Mouse (Mus musculus) left cerebral cortex, adult 2 months (tissue): ENCODE measurements at regions not wholly inside any gene's neighbourhood (a gene's known extent, or its start where the extent isn't known, plus 50 kb on each side); places are given as distances from the start of the nearest gene placed in this dataset.

Experiments
- DNase-seq, 2 experiments: peaks; one replicate each; pipeline ENCODE4 v3.0.0; 2021 to 2022; ENCODE audit warnings: low spot score in 2 of 2, mixed read lengths in 1 of 2; ENCODE audit errors: extremely low spot score in 1 of 2
- H3K27ac ChIP-seq: fragments of 200-600 bp; 2 replicates; pipeline ENCODE4 v1.8.1; 2022
- H3K4me3 ChIP-seq: fragments of 200-600 bp; 2 replicates; pipeline ENCODE4 v1.8.1; 2022
- CTCF ChIP-seq: fragments of 200-600 bp; IDR thresholded peaks from 2 replicates; pipeline ENCODE4 v1.8.1; 2022; ENCODE audit warnings: antibody characterized with exemption, mild to moderate bottlenecking, moderate library complexity
- intact Hi-C: fragments of 180-260 bp; cut with DNase I; formaldehyde crosslinking; loops from one replicate; pipeline ENCODE4 v1.15.1; 2025

DNA sequence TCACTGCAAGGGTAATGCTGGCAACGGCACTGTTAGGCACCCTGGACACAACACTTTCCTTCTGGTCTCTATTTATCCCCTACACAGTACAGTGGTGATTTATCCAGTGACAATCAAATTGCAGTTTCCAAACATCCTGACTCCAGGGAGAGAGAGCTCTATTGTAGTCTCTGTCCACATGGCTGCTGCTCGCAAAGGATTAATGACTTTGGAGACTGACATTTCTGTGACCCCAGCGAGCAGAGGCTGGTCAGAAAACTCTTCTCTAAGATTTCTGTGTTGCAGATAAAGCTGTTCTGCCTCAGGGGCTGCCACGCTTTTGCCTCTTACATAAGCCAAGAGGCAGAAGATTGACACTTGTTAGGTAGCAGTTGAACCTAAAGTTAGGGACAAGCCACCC, 83.6 kb upstream of the Nck2 start:
- intact Hi-C loops = no loop called here
- DNase-seq = no peak
- Histone ChIP-seq H3K4me3 (no peak overlapping the region), H3K27ac (no peak overlapping the region)
- no peak for TF ChIP-seq CTCF

DNA sequence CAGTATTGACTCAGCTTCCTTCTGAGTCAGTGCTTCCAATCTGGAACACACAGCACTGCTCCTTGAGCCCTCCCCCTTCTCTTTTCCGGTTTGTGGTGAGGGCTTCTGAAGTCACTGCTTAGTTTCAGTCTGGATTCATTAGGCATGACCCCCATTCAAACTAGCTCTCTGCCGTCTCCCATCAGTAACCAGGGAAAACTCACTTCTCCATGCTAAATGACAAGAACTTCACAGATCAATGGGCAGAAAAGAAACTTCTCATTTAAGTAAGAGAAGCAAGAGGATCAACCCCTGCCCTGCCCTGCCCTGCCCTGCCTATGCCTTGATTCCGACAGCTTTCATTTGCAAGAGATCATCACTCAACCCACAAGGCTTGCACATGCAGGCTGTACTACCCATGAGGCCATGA, 82.9 kb upstream of the Nck2 start:
- H3K27ac ChIP-seq = no peak overlapping the region
- H3K4me3 ChIP-seq = no peak overlapping the region
- intact Hi-C loops = no loop called here
- DNase-seq = no peak
- TF ChIP-seq CTCF = no peak

DNA sequence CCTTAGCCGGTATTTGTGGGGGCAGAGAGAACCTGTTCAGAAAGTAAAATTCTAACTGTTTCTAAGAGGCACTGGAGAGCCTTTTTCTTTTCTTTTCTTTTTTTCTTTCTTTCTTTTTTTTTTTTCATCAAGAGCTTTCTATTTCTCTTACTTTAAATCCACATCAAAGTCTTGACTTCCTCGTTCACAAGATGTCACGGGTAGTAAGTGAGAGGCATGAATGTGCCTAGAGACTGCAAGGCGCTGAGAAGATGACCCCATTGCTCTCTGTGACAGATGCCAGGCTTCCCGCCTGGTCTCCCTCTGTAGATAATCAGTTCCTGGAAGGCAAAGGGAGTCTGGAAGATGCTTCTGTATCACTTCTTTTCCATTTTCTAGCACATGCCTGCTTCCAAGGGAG, 82.2 kb upstream of the Nck2 start:
- H3K27ac ChIP-seq = no peak overlapping the region
- intact Hi-C loops = no loop called here
- no peak for TF ChIP-seq CTCF
- no peak overlapping the region for H3K4me3 ChIP-seq
- no peak for DNase-seq

DNA sequence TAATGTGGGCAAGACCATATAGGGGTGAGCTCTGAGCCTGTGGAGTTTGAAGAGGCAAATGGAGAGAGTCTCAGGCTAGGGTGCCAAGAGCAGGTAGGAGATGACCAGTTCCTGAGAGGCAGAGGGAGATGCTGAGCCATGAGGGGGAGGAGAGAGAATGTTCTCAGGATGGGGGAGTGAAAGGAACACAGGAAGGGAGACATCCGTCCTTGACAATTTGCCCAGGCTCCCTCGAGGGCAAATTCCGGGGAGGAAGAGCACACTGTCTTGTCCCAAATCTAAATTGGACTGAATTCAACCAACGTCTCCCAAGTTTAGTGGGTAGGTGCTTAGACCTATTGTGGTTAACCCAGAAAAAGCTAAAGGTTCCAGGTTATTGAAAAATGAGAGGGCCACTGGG, 81.2 kb upstream of the Nck2 start:
- Histone ChIP-seq H3K27ac (no peak overlapping the region), H3K4me3 (no peak overlapping the region)
- TF ChIP-seq CTCF = no peak
- intact Hi-C loops = no loop called here
- no peak for DNase-seq

DNA sequence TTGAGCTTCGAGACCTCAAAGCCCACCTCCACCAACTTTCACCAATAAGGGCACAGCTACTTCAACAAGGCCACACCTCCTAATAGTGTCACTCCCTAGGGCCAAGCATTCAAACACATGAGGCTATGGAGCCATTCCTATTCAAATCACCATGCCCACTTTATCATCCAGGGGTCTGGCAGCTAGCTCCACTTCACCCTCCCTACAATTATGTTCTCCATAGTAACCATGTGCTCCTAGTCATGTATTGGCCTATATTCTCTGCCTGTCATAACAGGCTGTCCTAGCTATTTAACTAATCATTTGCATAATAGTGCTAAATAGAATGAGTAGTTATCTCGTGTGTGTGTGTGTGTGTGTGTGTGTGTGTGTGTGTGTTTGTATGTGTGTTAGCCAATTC, 77.9 kb upstream of the Nck2 start:
- TF ChIP-seq CTCF = no peak
- intact Hi-C loops = no loop called here
- no peak for DNase-seq
- Histone ChIP-seq H3K27ac (no peak overlapping the region), H3K4me3 (no peak overlapping the region)

DNA sequence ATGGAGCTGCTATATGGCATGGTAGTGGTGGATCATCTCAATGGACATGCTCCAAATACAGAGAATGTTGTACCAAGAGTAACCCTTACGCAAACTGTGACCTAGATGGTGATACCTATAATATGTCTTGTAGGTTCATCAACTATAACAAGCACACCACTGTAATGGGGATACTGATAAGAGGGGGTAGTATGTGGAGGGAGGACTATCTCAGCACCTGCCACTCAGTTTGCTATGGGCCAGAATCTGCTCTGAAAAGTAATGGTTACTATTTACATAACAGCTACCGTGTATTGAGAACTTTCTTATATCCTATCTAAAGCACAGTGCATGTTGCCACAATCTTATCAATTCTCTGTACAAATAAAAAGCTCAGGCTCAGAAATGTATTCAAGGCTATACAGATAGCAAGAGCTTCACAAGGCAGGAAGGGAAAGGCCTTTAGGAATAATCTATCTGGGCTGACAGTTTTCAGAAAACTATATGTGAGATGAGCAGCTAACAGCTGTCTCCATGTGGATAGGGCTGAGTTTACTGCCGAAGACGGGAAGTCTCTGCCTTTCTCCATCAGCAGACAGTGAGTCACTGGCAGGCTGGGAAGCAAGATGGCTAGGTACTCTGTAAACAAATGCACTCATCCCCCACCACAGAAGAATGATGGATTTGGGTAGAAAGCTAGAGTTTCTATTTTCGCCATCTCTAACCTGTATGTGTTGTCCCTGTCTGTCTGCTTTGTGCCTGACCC, 77.1 kb upstream of the Nck2 start:
- H3K4me3 ChIP-seq = no peak overlapping the region
- no peak for DNase-seq
- no peak for TF ChIP-seq CTCF
- no peak overlapping the region for H3K27ac ChIP-seq
- intact Hi-C loops = no loop called here

DNA sequence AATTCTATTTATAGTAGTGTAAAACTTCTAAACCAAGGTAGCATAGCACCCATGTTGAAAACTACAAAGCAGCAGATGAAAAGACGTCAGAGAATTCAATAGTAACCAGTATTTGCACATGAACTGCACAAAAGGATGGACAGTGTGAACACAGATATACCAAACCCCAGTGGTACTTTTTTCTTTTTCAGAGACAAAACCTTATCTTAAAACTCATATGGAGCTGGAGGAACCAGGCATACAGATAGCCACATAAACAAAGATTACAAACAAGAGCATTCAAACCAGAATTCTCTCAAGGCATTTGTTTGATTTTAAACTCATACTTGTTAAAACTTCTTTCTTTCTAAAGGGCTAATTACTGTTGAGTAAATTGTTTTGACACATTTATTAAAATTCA, 72.5 kb upstream of the Nck2 start:
- TF ChIP-seq CTCF = no peak
- intact Hi-C loops = no loop called here
- no peak for DNase-seq
- Histone ChIP-seq H3K27ac (no peak overlapping the region), H3K4me3 (no peak overlapping the region)

DNA sequence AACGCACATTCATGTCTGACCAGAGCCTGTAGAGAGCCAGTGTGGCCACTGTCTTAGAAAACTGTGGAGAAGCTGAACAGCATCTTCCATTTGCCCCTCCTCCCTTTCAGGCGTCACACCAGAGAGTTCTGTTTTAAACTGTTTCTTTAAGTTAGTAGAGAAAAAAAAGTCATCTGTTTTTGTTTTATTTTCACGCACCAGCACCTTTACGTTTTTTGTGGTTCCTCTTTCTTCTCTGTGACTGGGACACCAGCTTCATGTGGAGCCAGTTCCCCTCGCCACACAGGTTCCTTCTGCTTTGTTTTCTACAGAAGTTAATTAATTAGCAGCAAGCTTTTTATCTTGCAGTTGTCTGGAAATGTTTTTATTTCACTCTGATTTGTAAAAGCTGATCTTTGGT, 69.4 kb upstream of the Nck2 start:
- intact Hi-C loops = no loop called here
- H3K4me3 ChIP-seq = no peak overlapping the region
- H3K27ac ChIP-seq = no peak overlapping the region

DNA sequence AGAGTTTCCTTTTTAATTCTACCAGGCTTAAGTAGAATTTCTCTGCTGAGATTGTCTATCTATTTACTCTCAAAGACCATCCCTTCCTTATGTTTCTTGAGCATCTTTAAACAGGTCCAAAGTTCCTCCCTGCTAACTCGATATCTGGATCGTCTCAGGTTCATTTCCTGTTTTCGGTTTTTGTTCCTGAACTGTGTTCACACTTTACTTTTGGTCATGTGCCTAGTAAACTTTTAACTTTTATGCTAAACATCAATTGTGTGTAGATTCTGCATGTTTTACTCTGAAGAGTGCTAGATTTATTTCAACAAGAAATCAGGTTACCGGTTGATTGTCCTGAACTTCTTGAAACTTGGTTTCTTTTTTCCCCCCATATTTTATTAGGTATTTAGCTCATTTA, 68.5 kb upstream of the Nck2 start:
- no peak for DNase-seq
- TF ChIP-seq CTCF = no peak
- Histone ChIP-seq H3K27ac (no peak overlapping the region), H3K4me3 (no peak overlapping the region)
- intact Hi-C loops = no loop called here

More for the DNA sequence above, 69.4 kb upstream of the Nck2 start:
- DNase-seq = no peak
- no peak for TF ChIP-seq CTCF

DNA sequence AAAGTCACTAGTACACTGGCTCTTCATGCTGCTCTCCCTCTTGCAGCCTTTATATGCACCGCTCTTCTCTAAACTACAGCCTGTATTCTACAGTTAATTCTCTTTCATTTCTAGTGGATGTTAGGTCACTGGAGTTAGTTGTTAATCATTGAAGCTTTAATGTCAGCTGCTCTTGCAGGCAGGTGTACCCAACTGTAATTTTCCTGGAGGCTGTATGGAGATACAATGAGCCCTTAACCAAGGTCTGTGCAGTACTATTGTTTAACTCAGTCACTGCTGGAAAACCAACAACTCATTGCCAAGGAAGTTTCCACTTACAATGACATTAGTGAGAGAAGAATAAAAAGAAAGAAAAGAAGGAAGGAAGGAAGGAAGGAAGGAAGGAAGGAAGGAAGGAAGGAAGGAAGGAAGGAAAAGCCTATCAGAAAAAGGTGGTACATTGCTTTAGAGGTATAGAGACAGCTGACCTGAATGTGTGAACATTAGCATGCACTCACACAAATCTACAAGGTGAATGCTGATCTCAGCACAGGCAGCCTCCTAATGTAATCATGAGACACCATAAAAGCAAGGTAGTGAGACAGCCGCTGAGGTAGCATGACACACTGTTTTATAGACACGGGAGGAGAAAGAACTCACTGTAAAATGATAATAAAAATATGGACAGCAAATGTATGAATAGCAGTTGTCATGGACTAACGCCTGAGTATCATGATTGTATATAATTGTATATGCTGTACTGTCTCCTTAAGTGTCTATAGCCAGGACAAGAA, 66.7 kb upstream of the Nck2 start:
- DNase-seq = no peak

DNA sequence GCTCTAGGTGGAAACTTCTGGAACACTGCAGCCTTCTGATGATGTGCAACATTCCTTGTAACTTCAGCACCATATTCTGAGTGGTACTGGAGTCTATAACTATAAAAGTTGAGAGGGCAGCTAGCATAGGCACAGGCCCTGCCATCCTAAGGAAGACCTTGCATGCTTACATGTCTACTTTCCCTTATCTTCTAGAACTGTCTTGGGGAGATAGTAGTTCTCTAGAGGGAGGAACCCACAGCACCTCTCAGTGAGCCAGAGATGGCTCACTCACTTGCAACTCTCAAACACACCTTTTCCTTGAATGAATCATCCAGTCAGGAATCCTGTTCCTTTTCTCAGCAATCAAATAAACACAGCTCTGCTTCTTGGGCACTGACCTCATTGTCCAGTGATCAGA, 59.4 kb upstream of the Nck2 start:
- H3K27ac ChIP-seq = no peak overlapping the region
- intact Hi-C loops = no loop called here
- DNase-seq = no peak
- no peak overlapping the region for H3K4me3 ChIP-seq
- TF ChIP-seq CTCF = no peak

More for the DNA sequence above, 66.7 kb upstream of the Nck2 start:
- intact Hi-C loops = no loop called here
- no peak for TF ChIP-seq CTCF
- Histone ChIP-seq H3K4me3 (no peak overlapping the region), H3K27ac (no peak overlapping the region)

DNA sequence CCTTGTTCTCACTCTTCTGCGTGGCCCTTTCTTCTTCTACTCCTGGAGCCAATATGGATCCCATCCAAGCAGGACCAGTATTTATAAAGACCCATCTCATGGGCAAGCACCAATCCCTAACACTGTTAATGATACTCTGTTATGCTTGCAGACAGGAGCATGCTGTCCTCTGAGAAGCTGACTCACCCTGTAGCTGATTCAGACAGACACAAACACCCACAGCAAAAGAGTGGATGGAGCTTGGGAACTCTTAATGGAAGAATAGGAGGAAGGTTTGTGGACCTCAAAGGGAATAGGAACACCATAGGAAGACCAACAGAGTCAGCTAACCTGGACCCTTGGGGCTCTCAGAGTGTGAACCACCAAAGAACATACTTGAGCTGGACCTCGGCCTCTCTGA, 50.3 kb upstream of the Nck2 start:
- TF ChIP-seq CTCF = no peak
- no peak for DNase-seq
- Histone ChIP-seq H3K27ac (no peak overlapping the region), H3K4me3 (no peak overlapping the region)
- intact Hi-C loops = no loop called here
